Mouse (Mus musculus): Measurements from ENCODE around the gene Apol9b. TPM values are rescaled to one million over a fixed set of nuclear protein-coding genes. Genes with fewer than 3 reads are reported as not detected.
A peak's percentile ranks its signal among the peaks of the same experiment; 100 is the strongest.
"Not testable (repeated sequence)": the region's sequence is repeated elsewhere in the genome, so short reads cannot be mapped to it uniquely, and the experiment has no call there.

The Apol9b gene
- total RNA-seq (2021): not detected

DNA sequence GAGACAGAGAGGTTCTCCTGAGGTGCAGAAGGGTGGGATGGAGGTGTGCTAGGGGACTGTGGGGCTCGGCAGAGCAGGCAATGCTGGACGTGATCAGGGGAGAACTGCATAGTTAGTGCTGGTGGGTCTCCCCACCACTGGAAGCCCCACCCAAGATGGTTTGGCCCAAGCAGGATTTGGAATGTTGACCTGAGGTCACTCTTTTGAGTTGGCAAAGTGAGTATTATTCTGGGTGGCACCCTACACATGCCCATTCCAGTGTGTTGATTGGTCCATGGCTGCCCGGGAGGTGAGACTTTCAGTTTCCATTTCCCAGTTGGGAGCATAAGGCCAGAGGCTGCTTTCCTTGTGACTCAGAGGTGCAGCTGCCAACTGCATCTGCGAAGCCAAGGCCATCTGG lies at the start of gene Apol9b:
TSS of gene Apol9b (plus strand) at position 301 of the 400 bp plus-strand sequence.
- DNase-seq: not testable (repeated sequence)

- peak; percentile 10 to 15 for DNase-seq
Observed at GRCm38 (mm10) chr15:77683944-77684343, 44.9 kb upstream of the Apol9b start.

DNA sequence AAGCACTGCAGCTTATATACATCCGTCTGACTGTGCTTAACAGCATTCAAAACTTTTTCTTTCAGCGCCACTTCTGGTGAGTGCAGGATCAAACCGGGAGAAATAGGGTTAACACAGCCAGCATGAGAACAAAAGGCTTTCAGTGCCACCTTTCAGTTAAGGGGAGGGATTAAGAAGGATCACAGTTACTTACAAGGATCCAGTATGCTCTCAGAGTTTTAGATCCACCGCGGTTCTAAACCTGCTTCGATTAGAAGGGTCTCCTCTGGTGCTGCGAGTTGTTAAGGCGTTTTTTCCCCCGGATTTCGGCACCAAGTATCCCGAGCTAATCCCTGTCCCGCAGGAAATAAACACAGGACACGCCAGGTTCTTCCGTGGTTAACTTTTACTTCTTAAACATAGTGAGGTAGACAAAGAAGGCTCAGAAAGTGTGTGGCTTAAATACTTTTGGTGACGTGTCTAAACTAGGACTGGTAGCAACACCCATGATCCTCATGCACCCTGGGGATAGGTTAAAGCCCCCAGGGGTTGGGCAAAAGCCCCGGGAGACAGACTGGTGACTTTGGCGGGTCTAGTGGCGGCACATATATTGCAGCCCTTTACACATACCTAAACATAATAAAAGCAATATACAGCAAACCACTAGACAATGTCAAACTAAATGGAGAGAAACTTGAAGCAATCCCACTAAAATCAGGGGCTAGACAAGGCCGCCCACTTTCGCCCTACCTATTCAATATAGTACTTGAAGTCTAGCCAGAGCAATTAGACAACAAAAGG lies 37.1 kb upstream of the Apol9b start:
- not testable (repeated sequence) for DNase-seq

- not testable (repeated sequence) for DNase-seq
Observed at GRCm38 (mm10) chr15:77694687-77695295, 34.0 kb upstream of the Apol9b start.

DNA sequence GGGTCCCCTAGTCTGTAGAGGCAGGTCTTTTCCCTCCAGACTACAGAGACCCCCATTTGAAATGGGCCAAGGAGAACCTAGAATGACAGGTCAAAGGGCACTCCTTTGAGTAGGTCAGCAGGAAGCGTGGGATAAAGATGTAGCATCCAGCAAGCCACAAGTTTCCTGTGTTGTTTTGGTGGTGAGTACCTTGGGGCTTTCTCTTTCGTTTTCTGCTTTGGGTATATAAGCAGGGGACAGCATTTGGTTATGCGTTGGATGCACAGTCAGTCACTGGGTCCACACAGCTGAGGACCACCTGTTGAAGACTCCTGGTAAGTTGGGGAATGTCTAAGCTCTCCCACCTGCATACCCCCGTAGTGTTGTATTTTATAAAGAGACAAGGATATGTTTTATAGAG lies 30.2 kb upstream of the Apol9b start, which contains the start of gene Apol7e:
TSS of gene Apol7e (plus strand) at position 202 of the 400 bp plus-strand sequence.
- not testable (repeated sequence) for DNase-seq

DNA sequence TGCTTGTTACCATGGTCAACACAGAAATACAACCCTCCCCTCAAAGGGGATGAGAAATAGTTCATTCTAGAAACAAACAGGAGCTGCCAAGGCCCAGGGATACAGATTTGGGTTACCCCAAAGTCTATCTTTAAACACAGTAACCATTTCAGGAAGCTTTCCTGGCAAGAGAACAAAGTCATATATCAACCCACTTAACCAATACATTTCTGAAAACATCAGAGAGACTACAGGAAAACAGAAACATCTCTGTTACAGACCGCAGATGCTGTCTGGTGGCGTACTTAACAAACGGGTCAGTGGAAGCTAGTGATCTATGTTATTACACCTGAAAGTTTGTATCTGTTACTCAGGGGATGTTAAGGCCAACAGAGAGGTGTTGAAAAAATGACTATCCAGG lies 23.5 kb upstream of the Apol9b start:
- not testable (repeated sequence) for DNase-seq

DNA sequence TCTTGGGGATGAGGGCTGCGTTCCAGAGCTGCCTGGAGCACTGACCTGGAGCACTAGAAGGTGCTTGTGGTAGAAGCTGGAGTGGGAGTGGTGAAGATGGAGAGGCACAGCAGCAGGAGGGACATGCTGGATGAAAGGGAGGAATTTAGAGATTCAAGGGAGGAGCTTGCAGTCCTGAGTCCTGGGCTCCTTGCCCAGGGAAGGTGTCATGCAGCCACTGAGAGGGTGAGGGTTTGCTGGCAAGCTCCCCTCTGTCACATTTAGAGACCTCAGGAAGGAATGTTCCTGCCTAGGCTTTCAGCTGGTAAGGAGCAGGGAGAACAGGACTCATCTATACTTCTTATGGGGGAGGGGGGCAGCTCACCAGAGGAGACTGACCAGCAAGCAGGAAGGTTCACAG lies 19.9 kb upstream of the Apol9b start:
- DNase-seq: not testable (repeated sequence)

DNA sequence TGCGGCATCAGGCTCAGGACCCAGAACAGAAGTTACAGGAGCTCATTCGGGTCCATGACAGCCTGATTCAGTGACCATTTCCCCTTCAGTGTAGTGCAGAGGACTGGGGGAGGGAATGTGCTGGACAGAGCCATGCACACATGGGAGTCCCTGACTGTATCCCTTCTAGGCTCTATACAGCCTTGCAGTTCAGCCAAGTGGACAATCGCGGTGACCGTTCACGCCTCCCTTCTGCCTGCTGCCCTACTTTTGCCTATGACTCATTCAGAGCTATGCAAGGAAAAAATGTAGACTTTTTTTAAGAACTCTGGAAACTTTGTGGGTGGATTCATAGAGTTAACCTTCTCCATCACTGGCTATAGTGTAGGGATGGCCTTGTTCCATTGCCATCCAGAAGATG lies 10.6 kb upstream of the Apol9b start:
- not testable (repeated sequence) for DNase-seq

- DNase-seq: not testable (repeated sequence)
Observed at GRCm38 (mm10) chr15:77721509-77721908, 7.3 kb upstream of the Apol9b start.

GRCm38 (mm10) chr15:77724208-77724911 lies 4.5 kb upstream of the Apol9b start:
- DNase-seq: not testable (repeated sequence)

DNA sequence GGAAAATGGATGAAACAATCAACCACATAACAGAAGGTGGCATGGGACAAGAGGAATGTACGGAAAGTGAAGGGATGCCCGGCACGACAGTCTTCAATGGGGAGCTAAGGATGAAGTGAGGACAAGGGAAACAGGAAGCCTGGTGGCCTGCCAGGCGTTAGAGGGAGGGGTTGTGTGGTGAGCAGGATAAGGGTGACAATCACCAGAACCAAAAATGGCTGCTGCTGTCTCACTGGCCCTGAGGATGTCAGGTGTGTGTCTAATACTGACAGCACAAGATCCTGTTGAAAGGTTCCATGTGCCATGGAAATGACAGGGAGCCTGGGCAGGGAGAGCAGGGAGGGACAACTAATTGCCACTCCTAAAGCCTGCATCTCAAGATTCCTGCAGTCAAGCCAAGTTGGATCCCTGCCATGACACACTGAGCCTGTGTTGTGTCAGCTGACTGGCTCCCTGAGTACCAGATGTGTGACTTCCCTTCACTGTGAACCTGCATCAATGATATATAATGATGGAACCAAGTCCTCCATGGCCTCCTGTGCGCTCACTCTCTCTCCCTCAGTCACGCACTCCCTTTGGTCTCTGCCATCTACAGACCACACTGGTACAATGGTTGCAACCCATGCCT lies 3.3 kb upstream of the Apol9b start:
- not testable (repeated sequence) for DNase-seq

DNA sequence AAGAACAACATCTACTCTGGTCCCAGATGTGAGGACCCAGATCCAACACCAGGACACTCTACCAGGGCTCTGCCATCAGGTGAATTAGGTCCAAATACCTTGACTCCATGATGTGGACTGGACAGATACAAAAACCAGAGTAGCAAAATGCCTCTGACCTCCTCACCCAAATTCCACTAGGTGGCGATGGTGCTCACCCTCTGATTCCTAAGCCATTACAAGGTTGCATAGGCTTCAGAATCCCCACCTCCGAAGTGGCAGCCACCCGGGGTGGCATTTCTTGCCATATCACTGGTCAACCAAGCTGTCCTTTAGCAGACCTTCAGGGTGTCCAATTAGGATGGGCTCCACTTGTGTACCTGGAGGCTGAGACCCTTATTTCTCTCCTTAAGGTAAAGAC lies 1.7 kb upstream of the Apol9b start:
- DNase-seq: not testable (repeated sequence)

DNA sequence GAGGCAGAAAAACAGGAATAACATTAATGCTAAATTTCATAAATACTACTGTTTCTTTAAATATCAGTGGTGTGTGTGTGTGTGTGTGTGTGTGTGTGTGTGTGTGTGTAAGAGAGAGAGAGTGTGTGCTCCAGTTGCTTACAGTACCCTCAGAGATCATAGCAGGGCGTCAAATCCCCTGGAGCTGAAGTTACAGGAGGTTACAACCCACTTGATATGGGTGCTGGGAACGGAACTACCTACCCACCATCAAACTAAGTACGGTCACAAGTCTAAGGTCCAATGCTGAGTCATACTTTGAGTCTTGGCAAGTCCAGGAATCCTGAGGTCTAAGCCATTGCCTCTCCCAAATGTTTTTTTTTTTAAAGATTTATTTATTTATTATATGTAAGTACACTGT lies 1.1 kb upstream of the Apol9b start:
- DNase-seq: not testable (repeated sequence)

- no peak for DNase-seq
Observed at GRCm38 (mm10) chr15:77731605-77732004, 2.8 kb downstream of the Apol9b start.

DNA sequence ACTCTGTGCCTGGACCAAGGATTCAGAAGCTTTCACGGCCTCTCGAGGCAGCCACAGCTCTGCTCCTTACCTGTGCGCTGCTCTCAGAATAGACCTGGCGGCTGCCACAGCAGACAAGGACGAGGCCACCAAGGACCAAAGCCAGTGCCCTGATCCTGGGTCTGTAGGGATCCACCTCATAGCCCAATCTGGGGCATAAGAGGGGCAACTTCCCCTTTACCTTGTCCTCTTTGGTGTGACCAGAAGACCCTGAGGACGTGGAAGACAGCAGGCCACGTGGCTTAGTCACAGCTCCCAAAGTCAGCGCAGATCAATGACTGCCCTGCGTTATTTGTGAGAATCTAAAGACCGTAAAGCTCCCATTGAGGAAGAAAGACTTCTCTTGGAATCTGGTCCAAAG lies 4.0 kb downstream of the Apol9b start:
- DNase-seq: not testable (repeated sequence)

- DNase-seq: not testable (repeated sequence)
Observed at GRCm38 (mm10) chr15:77733380-77733779, 4.5 kb downstream of the Apol9b start.

GRCm38 (mm10) chr15:77733903-77734302 lies 5.1 kb downstream of the Apol9b start:
- not testable (repeated sequence) for DNase-seq

- no peak for DNase-seq
Observed at GRCm38 (mm10) chr15:77740511-77741297, 11.9 kb downstream of the Apol9b start.

GRCm38 (mm10) chr15:77741556-77741955 lies 12.7 kb downstream of the Apol9b start:
- DNase-seq: not testable (repeated sequence)

GRCm38 (mm10) chr15:77744632-77745031 lies 15.8 kb downstream of the Apol9b start:
- DNase-seq: no peak

GRCm38 (mm10) chr15:77745081-77745480 lies 16.2 kb downstream of the Apol9b start:
- DNase-seq: no peak

GRCm38 (mm10) chr15:77746326-77746725 lies 17.5 kb downstream of the Apol9b start:
- DNase-seq: no peak

Measured in layer of hippocampus, postnatal 36 days (tissue).